Mouse (Mus musculus) stomach, embryonic 16.5 days (tissue): Measurements from ENCODE around the gene Shmt1. TPM values are rescaled to one million over a fixed set of nuclear protein-coding genes. Genes with fewer than 3 reads are reported as not detected.

Experiments used
- ATAC-seq: fragments of 200-750 bp; cut with Nextera tagmentation; 2 replicates; pipeline ENCODE4 v1.8.0; 2017; ENCODE audit warnings: moderate number of reproducible peaks, moderate TSS enrichment; ENCODE audit not compliant: insufficient read depth, low FRiP score
- H3K27ac ChIP-seq: fragments of 300-500 bp; sonication (generic); 2 replicates; pipeline ENCODE4 v1.5.1; 2014; ENCODE audit warnings: low read length
- H3K27me3 ChIP-seq: fragments of 300-500 bp; sonication (generic); 2 replicates; pipeline ENCODE4 v1.6.1; 2014; ENCODE audit warnings: low read length, control low read depth, mixed read lengths; ENCODE audit not compliant: control insufficient read depth, insufficient read depth
- H3K36me3 ChIP-seq: fragments of 300-500 bp; sonication (generic); 2 replicates; pipeline ENCODE4 v1.6.1; 2014; ENCODE audit warnings: low read length; ENCODE audit not compliant: control insufficient read depth, insufficient read depth
- H3K4me1 ChIP-seq: fragments of 300-500 bp; sonication (generic); 2 replicates; pipeline ENCODE4 v1.6.1; 2014; ENCODE audit warnings: low read length, control low read depth, mixed read lengths; ENCODE audit not compliant: control insufficient read depth, insufficient read depth
- H3K4me2 ChIP-seq: fragments of 300-500 bp; sonication (generic); 2 replicates; pipeline ENCODE4 v1.6.1; 2014; ENCODE audit warnings: low read depth, low read length, mixed read lengths
- H3K4me3 ChIP-seq: fragments of 300-500 bp; sonication (generic); replicated peaks from 2 replicates; pipeline ENCODE4 v1.5.1; 2014; ENCODE audit warnings: mild to moderate bottlenecking, low read length
- H3K9ac ChIP-seq: fragments of 300-500 bp; sonication (generic); 2 replicates; pipeline ENCODE4 v1.6.1; 2014; ENCODE audit warnings: low read length
- H3K9me3 ChIP-seq: fragments of 300-500 bp; sonication (generic); replicated peaks from 2 replicates; pipeline ENCODE4 v1.6.1; 2016; ENCODE audit warnings: low read length, control low read depth; ENCODE audit not compliant: control insufficient read depth
- WGBS: fragments of 180-500 bp; shearing (Covaris S2); extraction: QIAGEN DNeasy Blood & Tissue Kit; methylation state at CpG from one replicate; pipeline ENCODE4 v1.1.7; 2014; 5-methylcytosine and 5-hydroxymethylcytosine counted together
- polyA plus RNA-seq: library from polyadenylated mRNA; unstranded; fragments of >200 nt; fragmentation: Nextera tagmentation; extraction: Ambion mirVana; gene quantifications from 2 replicates; pipeline ENCODE4 v1.2.1, GENCODE M21; 2015

The Shmt1 gene
- polyA plus RNA-seq, 1 experiment from 2014 or later, result 68.3 TPM

DNA sequence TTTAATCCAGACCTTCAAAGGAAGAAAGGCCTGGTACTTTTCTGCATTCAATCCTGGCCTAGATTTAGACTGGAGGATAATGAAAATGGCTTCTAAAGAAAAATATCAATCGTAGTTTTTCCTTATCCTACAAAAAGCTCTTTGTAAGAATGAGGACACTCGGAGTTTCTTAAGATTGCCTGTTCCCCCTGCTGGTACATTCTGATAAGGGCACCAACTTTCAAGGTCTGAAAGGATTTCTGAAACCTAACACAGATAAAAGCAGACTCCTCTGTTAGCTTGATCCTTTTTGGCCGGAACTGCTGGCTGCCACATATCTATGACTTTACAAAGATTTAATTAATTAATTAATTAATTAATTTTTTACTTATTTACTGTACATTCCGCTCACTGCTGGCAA is 44.5 kb downstream of the Shmt1 start:
- H3K4me3 ChIP-seq, result no peak overlapping the region
- no peaks in the 10 kb centered on the region for H3K27me3 ChIP-seq
- ATAC-seq, result no peak
- no peaks in the 10 kb centered on the region for H3K4me1 ChIP-seq
- H3K27ac ChIP-seq, result no peak overlapping the region
- H3K4me2 ChIP-seq, result no peak overlapping the region
- WGBS, result 78% methylated on average over 4 of the region's 4 CpGs
- H3K36me3 ChIP-seq, result peaks cover 4% of the 10 kb centered on the region; the same call in 1 of the 2 replicates
- no peak overlapping the region for H3K9ac ChIP-seq
- H3K9me3 ChIP-seq, result no peaks in the 10 kb centered on the region

DNA sequence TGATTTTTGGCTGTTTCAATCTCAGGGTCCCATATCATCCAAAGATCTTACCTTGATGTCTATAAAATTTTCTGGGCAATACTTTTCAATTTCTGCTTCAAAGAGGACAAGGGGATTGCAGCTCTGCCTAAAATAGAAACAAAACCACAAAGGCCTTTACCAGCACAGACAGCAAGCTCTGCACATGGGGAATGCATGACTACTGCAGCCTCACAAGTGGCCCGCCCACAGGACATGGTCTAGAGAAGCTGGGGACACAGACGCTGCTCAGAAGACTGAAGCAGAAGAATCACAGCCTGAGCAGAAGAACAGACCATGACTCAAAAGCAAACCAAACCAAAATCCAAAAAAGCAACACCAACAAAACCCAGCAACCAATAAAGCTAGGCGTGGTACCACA is 49.8 kb downstream of the Shmt1 start:
- Histone ChIP-seq H3K27me3 (no peaks in the 10 kb centered on the region), H3K4me1 (no peaks in the 10 kb centered on the region), H3K9ac (no peak overlapping the region), H3K4me2 (no peak overlapping the region), H3K4me3 (no peak overlapping the region), H3K36me3 (peaks cover 11% of the 10 kb centered on the region; the same call in 1 of the 2 replicates), H3K27ac (no peak overlapping the region), H3K9me3 (no peaks in the 10 kb centered on the region)
- WGBS, result 86% methylated on average over 3 of the region's 3 CpGs
- ATAC-seq, result no peak

DNA sequence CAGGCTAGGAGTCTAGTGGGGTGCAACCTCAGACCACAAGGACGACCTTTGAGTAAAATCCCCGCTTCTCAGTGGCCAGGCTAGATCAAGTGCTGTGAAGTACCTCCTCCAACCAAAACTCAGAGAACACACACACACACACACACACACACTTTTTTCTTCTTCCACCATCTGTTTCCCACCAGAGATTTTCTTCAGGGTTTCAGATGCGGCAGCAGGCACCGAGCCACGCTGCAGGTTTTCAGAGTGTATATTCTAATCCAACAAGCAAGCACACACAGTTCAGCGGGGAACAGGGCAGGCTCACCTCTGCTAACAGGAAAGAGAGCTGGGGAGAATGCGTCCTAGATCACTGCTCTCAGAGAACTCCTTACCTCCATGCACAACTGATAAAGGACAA is 55.9 kb downstream of the Shmt1 start:
- H3K9ac ChIP-seq, result no peak overlapping the region
- no peaks in the 10 kb centered on the region for H3K27me3 ChIP-seq
- no peaks in the 10 kb centered on the region for H3K9me3 ChIP-seq
- H3K27ac ChIP-seq, result no peak overlapping the region
- WGBS, result 82% methylated on average over 7 of the region's 7 CpGs
- H3K4me3 ChIP-seq, result no peak overlapping the region
- H3K4me1 ChIP-seq, result no peaks in the 10 kb centered on the region
- H3K4me2 ChIP-seq, result no peak overlapping the region
- H3K36me3 ChIP-seq, result peaks cover 8% of the 10 kb centered on the region; the same call in 1 of the 2 replicates
- ATAC-seq, result no peak

DNA sequence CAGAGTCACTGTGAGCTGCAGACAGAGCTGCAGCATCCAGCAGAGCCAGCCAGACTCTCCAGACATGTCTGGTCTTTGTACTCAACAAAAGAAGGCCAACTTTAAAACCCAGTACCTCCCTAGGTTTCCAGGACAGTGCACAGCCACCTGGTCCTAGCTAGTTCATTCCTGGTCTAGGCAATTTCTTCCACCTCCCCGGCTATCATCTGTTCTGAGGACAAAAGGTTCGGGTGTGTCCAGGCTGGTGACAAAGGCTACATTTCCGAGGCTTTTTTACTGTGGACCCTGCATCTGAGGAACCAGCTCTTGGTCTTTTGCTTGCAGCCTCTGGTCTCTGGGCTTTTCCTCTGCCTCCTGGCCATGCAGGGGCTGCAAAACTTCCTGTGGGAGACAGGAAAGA is 71.2 kb downstream of the Shmt1 start:
- H3K36me3 ChIP-seq, result peaks cover 9% of the 10 kb centered on the region; the same call in 1 of the 2 replicates
- H3K27me3 ChIP-seq, result no peaks in the 10 kb centered on the region
- ATAC-seq, result no peak
- H3K4me3 ChIP-seq, result no peak overlapping the region
- H3K4me2 ChIP-seq, result no peak overlapping the region
- H3K27ac ChIP-seq, result no peak overlapping the region
- H3K9ac ChIP-seq, result no peak overlapping the region
- H3K4me1 ChIP-seq, result no peaks in the 10 kb centered on the region
- 74% methylated on average over 3 of the region's 3 CpGs for WGBS
- no peaks in the 10 kb centered on the region for H3K9me3 ChIP-seq

Other genes with a start within 250 kb of the Shmt1 start
- 43.2 and 46.7 TPM in 2 replicates for gene Llgl1, start 112.0 kb downstream of the Shmt1 start, polyA plus RNA-seq
- 87.7 and 97.6 TPM in 2 replicates for gene Flii, start 84.5 kb downstream of the Shmt1 start, polyA plus RNA-seq
- gene Mief2, start 83.3 kb downstream of the Shmt1 start, polyA plus RNA-seq, result 11.2 and 13.2 TPM in 2 replicates
- gene Top3a, start 34.4 kb downstream of the Shmt1 start, polyA plus RNA-seq, result 13.0 and 13.8 TPM in 2 replicates
- 5.6 and 6.1 TPM in 2 replicates for gene Smcr8, start 34.2 kb downstream of the Shmt1 start, polyA plus RNA-seq
- gene Dhrs7b, start 18.9 kb upstream of the Shmt1 start, polyA plus RNA-seq, result 42.8 and 43.6 TPM in 2 replicates
- gene Tmem11, start 67.6 kb upstream of the Shmt1 start, polyA plus RNA-seq, result 58.7 and 60.1 TPM in 2 replicates
- 11.0 and 13.8 TPM in 2 replicates for gene Natd1, start 103.0 kb upstream of the Shmt1 start, polyA plus RNA-seq
- 119 and 132 TPM in 2 replicates for gene Map2k3, start 120.3 kb upstream of the Shmt1 start, polyA plus RNA-seq
- gene Kcnj12, start 210.8 kb upstream of the Shmt1 start, polyA plus RNA-seq, result 0.41 and 0.93 TPM in 2 replicates